Mouse (Mus musculus) activated CD4-positive, CD25-positive, alpha-beta regulatory T cell, adult 4 months (primary cell): ENCODE data around the gene Gm17490. TPM values are rescaled to one million over a fixed set of nuclear protein-coding genes. Genes with fewer than 3 reads are reported as not detected.
A peak's percentile ranks its signal among the peaks of the same experiment; 100 is the strongest.

ENCODE experiments used
- ATAC-seq: one replicate; pipeline ENCODE4 v1.8.0; 2017
- polyA plus RNA-seq, 2 experiments: library from polyadenylated mRNA; unstranded; fragments of 100-300 nt; shearing (Covaris generic); gene quantifications; one replicate each; pipeline ENCODE4 v1.2.1; 2017

The Gm17490 gene
- not detected for polyA plus RNA-seq

GRCm38 (mm10) chr2:11625890-11626289 lies at the start of gene Gm17490:
Gm17490 (minus strand) TSS chr2:11626264.
- ATAC-seq = peak; percentile 47

DNA sequence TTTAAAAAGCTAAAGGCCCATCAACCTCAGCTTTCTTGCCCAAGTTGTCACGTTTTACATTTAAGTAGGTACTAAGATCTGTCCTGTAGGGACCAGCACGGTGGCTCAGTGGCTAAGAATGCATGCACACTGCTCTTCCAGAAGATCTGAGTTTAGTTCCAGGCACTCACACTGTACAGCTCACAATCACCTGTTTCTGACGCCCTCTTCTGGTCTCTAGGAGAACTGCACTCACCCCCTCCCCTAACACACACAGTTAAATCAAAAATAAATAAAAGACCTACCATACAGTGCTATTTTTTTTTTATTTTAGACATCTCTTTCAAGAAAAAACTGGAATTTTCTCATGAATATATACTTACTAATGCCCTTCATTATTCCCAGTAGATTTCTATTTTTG lies 46.1 kb upstream of the Gm17490 start:
- ATAC-seq = peak; percentile 72

- no peak for ATAC-seq
Observed at GRCm38 (mm10) chr2:11665326-11665725, 39.3 kb upstream of the Gm17490 start.

DNA sequence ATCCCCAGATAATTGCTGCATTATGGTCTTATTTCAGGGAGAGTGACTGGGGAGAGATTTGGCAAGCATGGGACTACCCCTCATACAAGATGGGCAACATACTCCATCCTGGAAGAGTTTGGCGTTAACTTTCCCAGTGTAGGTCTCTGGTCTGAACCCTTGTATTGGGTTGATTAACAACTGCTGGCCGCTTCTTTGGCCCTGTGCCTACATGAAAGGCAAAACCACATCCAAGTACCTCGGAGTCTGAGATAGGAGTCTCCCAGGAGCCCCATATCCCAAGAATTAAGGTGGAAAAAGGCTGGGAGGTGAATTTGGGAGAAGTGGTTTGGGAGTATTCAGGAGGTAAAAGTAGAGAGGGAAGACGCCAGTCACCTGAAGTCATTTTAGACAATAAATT lies 38.7 kb upstream of the Gm17490 start:
- no peak for ATAC-seq

- no peak for ATAC-seq
Observed at GRCm38 (mm10) chr2:11664367-11664766, 38.3 kb upstream of the Gm17490 start.

DNA sequence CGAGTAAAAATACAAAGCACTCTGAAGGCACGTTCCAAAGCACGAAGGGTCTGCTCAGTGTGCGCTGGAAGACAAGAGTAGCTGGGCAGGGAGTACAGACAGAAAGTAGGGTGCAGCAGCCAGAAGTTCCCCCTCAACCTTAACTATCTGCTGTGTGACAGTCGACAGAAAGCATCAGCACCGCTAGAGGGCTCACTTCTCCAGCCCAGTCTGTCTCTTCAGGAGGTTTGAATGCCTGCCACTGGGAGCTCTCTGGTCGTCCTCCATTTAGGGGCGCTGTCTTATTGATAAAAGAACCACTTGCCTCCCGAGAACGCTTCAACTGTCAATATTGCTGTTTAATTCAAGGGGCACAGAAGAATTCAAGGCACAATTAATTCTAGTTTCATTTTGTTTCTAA lies 37.9 kb upstream of the Gm17490 start:
- ATAC-seq = peak; percentile 51

- peak; percentile 24 for ATAC-seq
Observed at GRCm38 (mm10) chr2:11662907-11663230, 36.8 kb upstream of the Gm17490 start.

DNA sequence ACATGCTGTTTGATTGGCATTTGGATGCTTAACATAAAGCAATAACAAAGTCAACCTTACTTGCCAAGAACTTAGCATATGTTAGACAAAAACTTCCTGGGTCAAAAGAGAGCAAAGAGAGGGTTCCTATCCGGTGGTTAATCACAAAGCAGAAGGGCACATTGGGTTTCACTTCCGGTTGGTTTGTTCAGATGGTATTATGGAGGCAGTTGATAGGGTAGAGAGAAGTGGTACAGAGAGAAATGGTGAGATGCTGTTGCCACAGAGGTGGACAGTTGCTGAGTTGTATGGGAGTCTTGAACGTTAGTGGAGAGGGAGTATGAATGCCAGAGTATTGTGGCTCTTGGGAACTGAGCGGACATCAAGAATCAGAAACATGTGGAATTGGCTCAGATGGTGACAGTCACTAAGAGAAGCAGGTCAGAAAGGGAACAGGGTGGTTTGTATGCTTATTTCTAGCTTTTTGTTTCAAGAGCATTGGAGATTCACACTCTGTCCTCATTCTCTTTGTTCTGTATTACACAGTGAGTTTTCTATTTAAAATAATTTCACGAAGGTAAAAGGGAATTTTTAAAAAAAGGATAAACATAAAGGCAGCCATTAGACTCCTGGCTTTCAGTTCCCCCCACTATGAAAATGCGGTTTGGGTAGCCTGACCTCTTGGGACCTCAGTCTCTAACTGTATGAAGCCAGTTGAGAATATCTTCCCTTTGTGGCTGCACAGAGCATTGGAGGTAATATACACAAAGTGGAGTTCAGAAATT lies 36.3 kb upstream of the Gm17490 start:
- peak; percentile 37 for ATAC-seq

- no peak for ATAC-seq
Observed at GRCm38 (mm10) chr2:11659263-11659662, 33.2 kb upstream of the Gm17490 start.

DNA sequence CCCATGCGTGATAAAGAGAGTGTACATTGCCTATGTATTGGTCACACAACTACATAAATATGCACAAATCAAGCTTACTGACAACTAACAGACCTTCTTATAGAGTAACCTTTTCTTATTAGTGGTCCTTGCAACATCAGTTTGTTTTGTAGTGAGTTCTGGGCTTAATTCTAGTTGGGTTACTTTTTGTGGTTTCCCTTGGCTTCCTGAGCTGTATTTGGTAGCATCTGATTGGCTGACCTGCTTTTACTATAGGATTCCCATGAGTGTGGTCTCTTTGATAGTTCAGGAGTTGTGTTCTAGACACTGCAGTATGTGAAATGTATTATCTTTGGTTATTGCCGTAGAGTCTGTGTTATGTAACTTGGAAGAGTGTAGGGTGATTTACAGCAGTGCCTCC lies 31.5 kb upstream of the Gm17490 start:
- ATAC-seq = peak; percentile 37

GRCm38 (mm10) chr2:11654990-11655931 lies 29.2 kb upstream of the Gm17490 start:
- peak; percentile 24 for ATAC-seq

- ATAC-seq = no peak
Observed at GRCm38 (mm10) chr2:11653780-11654179, 27.7 kb upstream of the Gm17490 start.

DNA sequence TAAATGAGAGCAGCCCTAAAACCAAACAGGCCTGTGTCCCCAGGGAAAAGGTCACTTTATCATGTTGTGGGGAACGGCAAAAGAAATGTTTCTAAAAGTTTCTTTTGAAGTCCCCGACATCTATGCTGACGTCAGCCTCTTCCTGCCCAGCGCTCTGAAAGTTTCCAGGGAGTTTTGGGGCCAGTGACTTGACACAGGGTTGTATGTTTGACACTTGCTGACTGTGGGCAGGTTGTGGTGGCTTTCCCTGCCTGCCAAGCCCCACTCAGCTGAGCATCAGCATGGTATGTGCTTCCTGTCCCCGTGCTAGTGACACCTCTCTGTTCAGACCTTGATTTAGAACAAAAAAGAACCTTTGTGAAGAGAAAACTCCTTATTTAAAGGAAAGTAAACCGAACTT lies 27.3 kb upstream of the Gm17490 start:
- peak; percentile 70 for ATAC-seq

DNA sequence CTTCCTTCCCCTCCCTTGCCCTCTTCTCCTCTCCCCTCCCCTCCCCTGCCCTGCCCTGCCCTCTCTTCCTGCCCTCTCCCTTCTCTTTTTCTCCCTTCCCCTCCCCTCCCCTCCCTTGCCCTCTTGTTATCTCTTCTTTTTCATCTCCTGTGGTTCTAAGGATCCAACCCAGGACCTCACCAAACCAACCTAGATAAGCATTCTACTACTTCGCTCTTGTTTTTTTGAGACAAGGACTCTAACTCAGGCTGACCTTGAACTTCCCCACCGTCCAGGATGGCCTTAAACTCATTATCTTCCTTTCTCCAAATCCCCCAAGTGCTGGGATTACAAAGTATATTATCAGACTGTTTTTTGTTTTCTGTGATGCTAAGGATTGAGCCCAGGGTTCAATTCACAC lies 26.7 kb upstream of the Gm17490 start:
- no peak for ATAC-seq

DNA sequence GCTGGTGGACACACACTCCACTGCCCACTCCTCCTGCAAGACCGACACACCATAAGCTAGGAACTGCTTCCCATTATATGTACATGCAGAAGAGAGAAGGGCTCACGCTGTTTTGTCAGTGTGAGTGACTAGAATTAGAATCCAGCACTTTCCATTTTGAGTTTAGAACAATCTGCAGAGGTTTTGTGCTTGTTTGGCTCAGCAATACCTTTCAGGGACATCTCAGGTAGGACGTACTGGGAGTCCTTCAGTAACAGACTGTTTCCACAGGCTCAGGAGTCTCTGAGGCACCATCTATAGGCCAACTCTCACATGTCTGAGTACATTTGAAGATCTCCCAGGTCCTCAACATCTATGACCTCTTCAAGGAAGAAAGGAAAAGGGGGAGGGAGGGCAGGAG lies 26.1 kb upstream of the Gm17490 start:
- ATAC-seq = no peak

DNA sequence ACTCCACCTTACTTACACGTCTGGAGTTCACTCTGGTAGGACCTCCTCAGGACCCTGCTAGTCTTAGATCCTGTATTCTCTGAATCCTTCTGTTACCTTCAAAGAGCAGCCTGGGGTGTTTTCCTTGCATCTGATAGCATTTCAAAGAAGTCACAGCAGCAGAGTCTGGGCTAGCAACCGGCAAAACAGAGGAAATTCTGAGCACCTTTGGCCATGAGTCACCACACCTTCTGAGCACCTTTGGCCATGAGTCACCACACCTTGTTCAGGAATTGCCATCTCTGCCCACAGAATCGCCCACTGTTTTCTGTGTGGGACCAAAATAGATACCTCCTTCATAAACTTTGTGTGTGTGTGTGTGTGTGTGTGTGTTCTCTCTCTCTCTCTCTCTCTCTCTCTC lies 25.4 kb upstream of the Gm17490 start:
- ATAC-seq = peak; percentile 18

- ATAC-seq = peak; percentile 38
Observed at GRCm38 (mm10) chr2:11645297-11645696, 19.2 kb upstream of the Gm17490 start.

DNA sequence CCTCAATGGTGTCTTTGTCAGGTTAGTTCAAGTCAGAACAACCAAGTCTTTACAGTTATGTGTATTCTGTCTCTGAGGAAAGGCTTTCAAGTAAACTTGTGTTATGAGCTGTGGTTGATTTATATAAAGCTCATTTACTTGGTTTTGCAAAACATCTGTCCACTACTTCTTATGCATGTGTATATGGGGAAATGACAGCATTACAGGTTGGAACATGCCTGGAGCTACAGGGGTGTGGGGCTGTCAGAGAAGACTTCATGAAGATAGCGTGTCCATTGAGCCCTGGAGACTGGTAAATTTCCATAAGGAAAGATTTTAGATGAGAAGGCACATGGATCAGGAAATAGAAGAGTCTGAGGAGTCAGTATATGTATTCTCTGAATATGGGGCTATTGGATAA lies 18.0 kb upstream of the Gm17490 start:
- no peak for ATAC-seq

DNA sequence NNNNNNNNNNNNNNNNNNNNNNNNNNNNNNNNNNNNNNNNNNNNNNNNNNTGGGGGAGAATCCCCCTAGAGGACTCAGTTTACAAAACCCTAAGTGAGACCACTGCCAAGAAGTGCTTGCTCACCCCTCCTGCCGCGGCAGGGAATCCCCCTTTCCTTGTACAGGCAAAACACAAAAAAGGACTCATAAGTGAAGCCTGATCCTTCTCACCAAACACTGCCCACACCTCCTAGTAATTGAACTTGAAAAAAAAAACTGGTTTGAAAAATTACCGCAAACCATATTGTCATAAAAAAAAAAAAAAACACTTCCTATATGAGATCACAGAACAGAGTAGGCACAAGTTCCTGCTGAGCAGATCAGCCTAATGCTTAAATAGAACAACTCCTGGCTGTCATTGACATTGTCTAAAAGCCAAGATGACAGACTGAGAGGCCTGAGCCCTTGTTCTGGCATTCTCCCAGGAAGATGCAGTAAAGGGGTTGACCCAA lies 16.4 kb upstream of the Gm17490 start, which contains the start of gene Il2ra:
Gene Il2ra (plus strand): TSS at position 357 of the 491 bp plus-strand sequence.
- peak; percentile 70 for ATAC-seq

DNA sequence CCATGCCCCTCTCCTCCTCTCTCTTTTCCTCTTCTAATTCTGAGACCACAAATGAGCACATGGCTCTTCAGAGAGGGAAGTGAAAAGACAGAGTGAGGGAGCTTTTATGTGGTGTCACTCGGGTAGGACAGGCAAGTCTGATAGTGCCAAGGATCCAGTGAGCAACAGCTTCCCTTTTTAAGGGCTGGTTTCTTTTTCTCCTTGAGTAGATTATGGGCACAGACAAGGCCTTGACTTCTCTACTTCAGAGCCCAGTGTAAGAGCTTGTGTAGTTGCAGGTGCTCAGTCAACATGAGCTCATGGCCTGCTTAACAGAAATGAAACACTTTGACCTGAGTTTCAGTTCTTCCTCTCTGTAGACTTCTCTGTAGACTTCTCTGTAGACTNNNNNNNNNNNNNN lies 11.1 kb upstream of the Gm17490 start:
- ATAC-seq = peak; percentile 44

- peak; percentile 38 for ATAC-seq
Observed at GRCm38 (mm10) chr2:11636138-11636480, 10.0 kb upstream of the Gm17490 start.

DNA sequence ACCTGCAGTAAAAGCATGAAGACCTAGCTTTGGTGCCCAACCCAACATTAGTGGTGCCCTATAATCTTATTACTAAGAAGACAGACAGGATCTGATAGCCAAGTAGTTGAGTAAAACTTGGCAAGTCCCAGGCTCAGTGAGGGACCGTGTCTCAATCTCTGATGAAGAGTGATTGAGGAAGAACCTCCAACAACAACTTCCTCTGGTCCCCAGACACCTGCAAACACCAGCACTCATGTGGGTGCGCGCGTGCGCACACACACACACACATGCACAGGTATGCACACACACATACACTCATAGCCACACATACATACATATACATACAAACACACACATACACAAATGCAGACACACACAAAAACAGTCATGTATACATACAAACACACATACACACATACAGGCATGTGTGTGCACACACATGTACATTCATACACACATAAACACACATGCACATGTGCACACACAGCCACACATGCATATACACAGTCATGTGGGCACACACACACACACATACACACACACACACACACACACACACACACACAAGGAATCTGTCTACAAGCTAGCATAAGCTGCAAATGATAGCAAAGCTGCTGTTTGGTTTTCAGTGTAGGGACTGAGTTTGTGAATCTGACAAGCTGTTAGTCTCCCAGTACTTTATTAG lies 9.5 kb upstream of the Gm17490 start:
- ATAC-seq = peak; percentile 18

DNA sequence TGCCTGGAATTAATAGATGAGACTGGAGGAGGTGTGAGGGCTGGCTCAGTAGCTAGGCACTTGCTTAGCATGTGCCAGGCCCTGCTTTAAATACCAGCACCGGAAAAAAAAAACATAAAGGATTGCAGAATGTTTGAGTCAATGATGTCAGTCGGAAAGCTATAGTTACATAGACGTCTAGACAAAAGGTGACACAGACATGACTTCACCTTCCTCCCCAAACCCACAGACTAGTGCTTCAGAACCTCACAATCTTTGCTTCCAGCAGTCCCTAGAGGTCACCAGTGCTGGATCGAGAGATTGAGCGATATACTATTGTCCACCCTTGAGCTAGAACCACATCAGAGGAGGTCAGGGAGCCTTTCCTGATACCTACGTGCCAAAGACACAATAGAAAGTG lies 9.0 kb upstream of the Gm17490 start:
- ATAC-seq = peak; percentile 44
